ENCODE assay signal across 14 mouse cellular contexts in genomic region chr10:25392786-25393185, GRCm38 (mm10).
"Had no signal": no experiment of that assay in that cellular context is flagged by ENCODE, and none has a peak within 500 bp of the region (broad histone marks: within the 10 kb centered on the region; RNA-seq: fewer than 3 reads in every experiment).

No protein-coding gene starts in this region.

- DNase-seq: kidney, adult 18-20 months; kidney, postnatal 10 days; kidney, postnatal 4 days; left cerebral cortex, postnatal 4 days; lung, postnatal 10 days; retina, postnatal 1 day; thymus, adult 2 months; thymus, postnatal 25 days had no signal

- H3K4me2 ChIP-seq: limb, embryonic 13.5 days; liver, embryonic 15.5 days; midbrain, embryonic 13.5 days; neural tube, embryonic 13.5 days; stomach, embryonic 15.5 days had no signal

- H3K27me3 ChIP-seq: limb, embryonic 13.5 days; liver, embryonic 15.5 days; midbrain, embryonic 13.5 days; neural tube, embryonic 13.5 days; stomach, embryonic 15.5 days had no signal

- ATAC-seq: midbrain, embryonic 13.5 days had no signal

- H3K27ac ChIP-seq: layer of hippocampus, adult 2 months; limb, embryonic 13.5 days; liver, embryonic 15.5 days; midbrain, embryonic 13.5 days; neural tube, embryonic 13.5 days; stomach, embryonic 15.5 days had no signal

- H3K4me3 ChIP-seq: layer of hippocampus, adult 2 months; limb, embryonic 13.5 days; liver, embryonic 15.5 days; midbrain, embryonic 13.5 days; neural tube, embryonic 13.5 days; stomach, embryonic 15.5 days had no signal

- H3K9ac ChIP-seq: limb, embryonic 13.5 days; liver, embryonic 15.5 days; midbrain, embryonic 13.5 days; neural tube, embryonic 13.5 days; stomach, embryonic 15.5 days had no signal

- H3K4me1 ChIP-seq: midbrain, embryonic 13.5 days had no signal

- H3K9me3 ChIP-seq: limb, embryonic 13.5 days; liver, embryonic 15.5 days; midbrain, embryonic 13.5 days; neural tube, embryonic 13.5 days; stomach, embryonic 15.5 days had no signal

- H3K36me3 ChIP-seq: limb, embryonic 13.5 days; liver, embryonic 15.5 days; midbrain, embryonic 13.5 days; neural tube, embryonic 13.5 days; stomach, embryonic 15.5 days had no signal
